Mouse (Mus musculus) forebrain, embryonic 14.5 days (tissue): ENCODE results near the gene Phf11c. TPM values are rescaled to one million over a fixed set of nuclear protein-coding genes. Genes with fewer than 3 reads are reported as not detected.
"Not testable (repeated sequence)": the region's sequence is repeated elsewhere in the genome, so short reads cannot be mapped to it uniquely, and the experiment has no call there.

Source experiments
- ATAC-seq: fragments of 200-750 bp; cut with Nextera tagmentation; 2 replicates; pipeline ENCODE4 v1.8.0; 2017; ENCODE audit warnings: mild to moderate bottlenecking, moderate library complexity
- DNase-seq: peaks from one replicate; pipeline ENCODE4 v3.0.0-alpha.2; 2015; ENCODE audit warnings: low spot score
- H3K27ac ChIP-seq: fragments of 300-500 bp; sonication (generic); 2 replicates; pipeline ENCODE4 v1.5.1; 2014; ENCODE audit warnings: low read depth, mild to moderate bottlenecking, control low read depth, low read length, moderate library complexity
- H3K27me3 ChIP-seq: fragments of 300-500 bp; sonication (generic); replicated peaks from 2 replicates; pipeline ENCODE4 v1.6.1; 2014; ENCODE audit warnings: low read length, control low read depth, mixed read lengths; ENCODE audit not compliant: control insufficient read depth, insufficient read depth
- H3K36me3 ChIP-seq: fragments of 300-500 bp; sonication (generic); 2 replicates; pipeline ENCODE4 v1.6.1; 2014; ENCODE audit warnings: low read length, control low read depth; ENCODE audit not compliant: control insufficient read depth, insufficient read depth
- H3K4me1 ChIP-seq: fragments of 300-500 bp; sonication (generic); 2 replicates; pipeline ENCODE4 v1.6.1; 2014; ENCODE audit warnings: antibody characterized with exemption, low read length, control low read depth; ENCODE audit not compliant: control insufficient read depth, insufficient read depth
- H3K4me2 ChIP-seq: fragments of 300-500 bp; sonication (generic); 2 replicates; pipeline ENCODE4 v1.6.1; 2014; ENCODE audit warnings: mild to moderate bottlenecking, control low read depth, low read length
- H3K4me3 ChIP-seq: fragments of 300-500 bp; sonication (generic); 2 replicates; pipeline ENCODE4 v1.5.1; 2014; ENCODE audit warnings: low read depth, low read length, control low read depth
- H3K9ac ChIP-seq: fragments of 300-500 bp; sonication (generic); 2 replicates; pipeline ENCODE4 v1.6.1; 2014; ENCODE audit warnings: mild to moderate bottlenecking, low read length, control low read depth, moderate library complexity
- H3K9me3 ChIP-seq: fragments of 300-500 bp; sonication (generic); replicated peaks from 2 replicates; pipeline ENCODE4 v1.6.1; 2016; ENCODE audit warnings: low read length, control low read depth, mixed read lengths; ENCODE audit not compliant: control insufficient read depth
- WGBS: fragments of 180-500 bp; shearing (Covaris S2); extraction: QIAGEN DNeasy Blood & Tissue Kit; methylation state at CpG from one replicate; pipeline ENCODE4 v1.1.7; 2014; 5-methylcytosine and 5-hydroxymethylcytosine counted together
- polyA plus RNA-seq: library from polyadenylated mRNA; unstranded; fragments of >200 nt; fragmentation: Nextera tagmentation; extraction: Ambion mirVana; gene quantifications from 2 replicates; pipeline ENCODE4 v1.2.1, GENCODE M21; 2014

The Phf11c gene
- polyA plus RNA-seq, 1 experiment from 2014 or later: 0.34 TPM

GRCm38 (mm10) chr14:59365244-59365644 lies 29.9 kb downstream of the Phf11c start, which contains the start of gene Phf11d:
TSS of gene Phf11d (minus strand) at chr14:59365470.
- ATAC-seq: no peak
- WGBS: 81% methylated on average over 6 of the region's 6 CpGs
- no peak within 1 kb of the TSS for H3K4me2 ChIP-seq
- no peaks in the 10 kb centered on the region for H3K27me3 ChIP-seq
- no peak for DNase-seq
- H3K9me3 ChIP-seq: no peaks in the 10 kb centered on the region
- no peak within 1 kb of the TSS for H3K27ac ChIP-seq
- H3K36me3 ChIP-seq: no peaks in the 10 kb centered on the region
- H3K4me1 ChIP-seq: no peaks in the 10 kb centered on the region
- no peak within 1 kb of the TSS for H3K4me3 ChIP-seq
- H3K9ac ChIP-seq: no peak within 1 kb of the TSS

GRCm38 (mm10) chr14:59341189-59341588 lies 54.0 kb downstream of the Phf11c start, which contains the start of gene Phf11b:
TSS of gene Phf11b (minus strand) at chr14:59341351.
- not testable (repeated sequence) for H3K4me3 ChIP-seq, H3K27ac ChIP-seq, H3K9me3 ChIP-seq, H3K36me3 ChIP-seq, H3K4me2 ChIP-seq, H3K4me1 ChIP-seq, ATAC-seq, H3K27me3 ChIP-seq, H3K9ac ChIP-seq, DNase-seq
- WGBS: 41% methylated on average over 1 of the region's 1 CpGs

GRCm38 (mm10) chr14:59339541-59339940 lies 55.6 kb downstream of the Phf11c start:
- no peaks in the 10 kb centered on the region for H3K9me3 ChIP-seq
- H3K4me3 ChIP-seq: no peak overlapping the region
- no peak for DNase-seq
- H3K27ac ChIP-seq: no peak overlapping the region
- no peak for ATAC-seq
- no peaks in the 10 kb centered on the region for H3K36me3 ChIP-seq
- no peak overlapping the region for H3K9ac ChIP-seq
- H3K4me1 ChIP-seq: no peaks in the 10 kb centered on the region
- WGBS: 80% methylated on average over 1 of the region's 1 CpGs
- H3K27me3 ChIP-seq: no peaks in the 10 kb centered on the region
- H3K4me2 ChIP-seq: no peak overlapping the region

GRCm38 (mm10) chr14:59336056-59336455 lies 59.1 kb downstream of the Phf11c start:
- DNase-seq, H3K27me3 ChIP-seq, H3K27ac ChIP-seq, H3K9me3 ChIP-seq, H3K4me1 ChIP-seq, H3K4me2 ChIP-seq, ATAC-seq, H3K36me3 ChIP-seq, H3K4me3 ChIP-seq, H3K9ac ChIP-seq: not testable (repeated sequence)
- 93% methylated on average over 3 of the region's 3 CpGs for WGBS

Other genes starting within 250 kb of the Phf11c start
- gene Gm5142, start 216.6 kb downstream of the Phf11c start, polyA plus RNA-seq: not detected in 2 replicates
- 43.0 and 56.0 TPM in 2 replicates for gene Rcbtb1, start 194.2 kb downstream of the Phf11c start, polyA plus RNA-seq
- gene Gm6904, start 135.2 kb downstream of the Phf11c start, polyA plus RNA-seq: not detected in 2 replicates
- gene Phf11a, start 97.9 kb downstream of the Phf11c start, polyA plus RNA-seq: not detected in 2 replicates
- gene Phf11b, start 54.0 kb downstream of the Phf11c start, polyA plus RNA-seq: 0.27 and 0.43 TPM in 2 replicates
- gene Phf11d, start 29.9 kb downstream of the Phf11c start, polyA plus RNA-seq: 0.18 and 0.30 TPM in 2 replicates
- 8.0 and 9.7 TPM in 2 replicates for gene Setdb2, start 45.5 kb upstream of the Phf11c start, polyA plus RNA-seq
- gene Cab39l, start 45.6 kb upstream of the Phf11c start, polyA plus RNA-seq: 27.2 and 27.9 TPM in 2 replicates
- 33.0 and 35.7 TPM in 2 replicates for gene Cdadc1, start 202.6 kb upstream of the Phf11c start, polyA plus RNA-seq
- gene Shisa2, start 229.9 kb upstream of the Phf11c start, polyA plus RNA-seq: 17.2 and 17.6 TPM in 2 replicates